Mouse (Mus musculus) embryonic facial prominence, embryonic 10.5 days (tissue): Measurements from ENCODE around the gene Kmt2a. TPM values are rescaled to one million over a fixed set of nuclear protein-coding genes. Genes with fewer than 3 reads are reported as not detected.
A peak's percentile ranks its signal among the peaks of the same experiment; 100 is the strongest.

ENCODE experiments used
- DNase-seq: peaks from one replicate; pipeline ENCODE4 v3.0.0-alpha.2; 2017; ENCODE audit warnings: low spot score
- H3K27ac ChIP-seq: fragments of 300-500 bp; sonication (generic); replicated peaks from 2 replicates; pipeline ENCODE4 v1.5.1; 2016; ENCODE audit warnings: mild to moderate bottlenecking
- H3K27me3 ChIP-seq: fragments of 300-500 bp; sonication (generic); replicated peaks from 2 replicates; pipeline ENCODE4 v1.6.1; 2016; ENCODE audit warnings: low read depth, mild to moderate bottlenecking; ENCODE audit not compliant: poor library complexity, severe bottlenecking
- H3K36me3 ChIP-seq: fragments of 300-500 bp; sonication (generic); replicated peaks from 2 replicates; pipeline ENCODE4 v1.6.1; 2016; ENCODE audit warnings: mild to moderate bottlenecking, moderate library complexity
- H3K4me1 ChIP-seq: fragments of 300-500 bp; sonication (generic); 2 replicates; pipeline ENCODE4 v1.6.1; 2016
- H3K4me3 ChIP-seq: fragments of 300-500 bp; sonication (generic); 2 replicates; pipeline ENCODE4 v1.5.1; 2016; ENCODE audit warnings: mild to moderate bottlenecking, moderate library complexity
- H3K9me3 ChIP-seq: fragments of 300-500 bp; sonication (generic); 2 replicates; pipeline ENCODE4 v1.6.1; 2016; ENCODE audit warnings: mild to moderate bottlenecking
- WGBS: fragments of 180-500 bp; shearing (Covaris S2); methylation state at CpG from one replicate; pipeline ENCODE4 v1.1.7; 2016; 5-methylcytosine and 5-hydroxymethylcytosine counted together
- polyA plus RNA-seq: library from polyadenylated mRNA; unstranded; fragments of >200 nt; fragmentation: Nextera tagmentation; extraction: Ambion mirVana; gene quantifications from 2 replicates; pipeline ENCODE4 v1.2.1, GENCODE M21; 2016

The Kmt2a gene
- 14.1 and 14.9 TPM in 2 replicates for polyA plus RNA-seq

- peaks cover 16% of the 10 kb centered on the region for H3K36me3 ChIP-seq
- H3K4me3 ChIP-seq, result peak within 1 kb of the TSS; percentile 82
- peak; percentile 98 for DNase-seq
- no peaks in the 10 kb centered on the region for H3K27me3 ChIP-seq
- H3K9me3 ChIP-seq, result no peaks in the 10 kb centered on the region
- peaks cover 47% of the 10 kb centered on the region for H3K4me1 ChIP-seq
- H3K27ac ChIP-seq, result peak within 1 kb of the TSS; percentile 97
- WGBS, result under 1% methylated on average over 70 of the region's 71 CpGs
These were observed at the start of gene Kmt2a for GRCm38 (mm10) chr9:44881221-44881871. Kmt2a (minus strand) TSS chr9:44881296.

- Histone ChIP-seq H3K27me3 (no peaks in the 10 kb centered on the region), H3K9me3 (no peaks in the 10 kb centered on the region), H3K4me1 (peaks cover 14% of the 10 kb centered on the region), H3K36me3 (no peaks in the 10 kb centered on the region; the same call in 1 of the 2 replicates), H3K4me3 (peak overlapping the region; percentile 84), H3K27ac (peak overlapping the region; percentile 93)
- WGBS, result 70% methylated on average over 2 of the region's 2 CpGs
- no peak for DNase-seq
These were observed 40.4 kb upstream of the Kmt2a start for GRCm38 (mm10) chr9:44921543-44921942.

GRCm38 (mm10) chr9:44921123-44921468 is 40.0 kb upstream of the Kmt2a start:
- Histone ChIP-seq H3K27ac (peak overlapping the region; percentile 93), H3K36me3 (no peaks in the 10 kb centered on the region), H3K4me1 (peaks cover 14% of the 10 kb centered on the region), H3K9me3 (no peaks in the 10 kb centered on the region), H3K27me3 (no peaks in the 10 kb centered on the region), H3K4me3 (peak overlapping the region; percentile 84)
- DNase-seq, result no peak
- whole genome bisulfite sequencing, result under 1% methylated on average over 8 of the region's 8 CpGs

- H3K4me1 ChIP-seq, result peaks cover 14% of the 10 kb centered on the region
- peak within 1 kb of the TSS; percentile 93 for H3K27ac ChIP-seq
- no peaks in the 10 kb centered on the region for H3K9me3 ChIP-seq
- peak; percentile 88 for DNase-seq
- H3K4me3 ChIP-seq, result peak within 1 kb of the TSS; percentile 84
- H3K36me3 ChIP-seq, result no peaks in the 10 kb centered on the region
- H3K27me3 ChIP-seq, result no peaks in the 10 kb centered on the region
- under 1% methylated on average over 48 of the region's 48 CpGs for WGBS
These were observed 39.5 kb upstream of the Kmt2a start, which contains the start of gene Atp5l for GRCm38 (mm10) chr9:44920374-44921122. Atp5l (minus strand) TSS chr9:44920742.

- H3K27me3 ChIP-seq, result no peaks in the 10 kb centered on the region
- peak overlapping the region; percentile 84 for H3K4me3 ChIP-seq
- H3K4me1 ChIP-seq, result peaks cover 14% of the 10 kb centered on the region
- H3K9me3 ChIP-seq, result no peaks in the 10 kb centered on the region
- no peak overlapping the region for H3K27ac ChIP-seq
- WGBS, result 41% methylated on average over 2 of the region's 2 CpGs
- no peaks in the 10 kb centered on the region for H3K36me3 ChIP-seq
- no peak for DNase-seq
These were observed 38.5 kb upstream of the Kmt2a start for GRCm38 (mm10) chr9:44919606-44920005.

GRCm38 (mm10) chr9:44916196-44916595 is 35.1 kb upstream of the Kmt2a start:
- Histone ChIP-seq H3K27ac (no peak overlapping the region), H3K4me1 (peaks cover 10% of the 10 kb centered on the region), H3K4me3 (no peak overlapping the region), H3K9me3 (no peaks in the 10 kb centered on the region), H3K36me3 (peaks cover 19% of the 10 kb centered on the region), H3K27me3 (no peaks in the 10 kb centered on the region)
- WGBS, result 68% methylated on average over 1 of the region's 1 CpGs
- peak; percentile 23 for DNase-seq

GRCm38 (mm10) chr9:44914706-44915105 is 33.6 kb upstream of the Kmt2a start:
- Histone ChIP-seq H3K27me3 (no peaks in the 10 kb centered on the region), H3K4me3 (no peak overlapping the region), H3K4me1 (peaks cover 10% of the 10 kb centered on the region), H3K27ac (no peak overlapping the region), H3K9me3 (no peaks in the 10 kb centered on the region), H3K36me3 (peaks cover 34% of the 10 kb centered on the region)
- WGBS, result 85% methylated on average over 4 of the region's 4 CpGs
- no peak for DNase-seq

GRCm38 (mm10) chr9:44911365-44911764 is 30.3 kb upstream of the Kmt2a start:
- Histone ChIP-seq H3K27ac (no peak overlapping the region), H3K4me3 (no peak overlapping the region), H3K4me1 (no peaks in the 10 kb centered on the region; the same call in 1 of the 2 replicates), H3K9me3 (no peaks in the 10 kb centered on the region), H3K36me3 (peaks cover 34% of the 10 kb centered on the region), H3K27me3 (no peaks in the 10 kb centered on the region)
- no peak for DNase-seq
- WGBS, result 95% methylated on average over 4 of the region's 4 CpGs

GRCm38 (mm10) chr9:44905620-44906019 is 24.5 kb upstream of the Kmt2a start:
- Histone ChIP-seq H3K4me3 (no peak overlapping the region), H3K4me1 (no peaks in the 10 kb centered on the region; the same call in 1 of the 2 replicates), H3K27me3 (no peaks in the 10 kb centered on the region), H3K9me3 (no peaks in the 10 kb centered on the region), H3K27ac (no peak overlapping the region), H3K36me3 (peaks cover 9% of the 10 kb centered on the region)
- WGBS, result 82% methylated on average over 4 of the region's 4 CpGs
- no peak for DNase-seq

- no peak for DNase-seq
- Histone ChIP-seq H3K9me3 (no peaks in the 10 kb centered on the region), H3K36me3 (peaks cover 3% of the 10 kb centered on the region; the same call in 1 of the 2 replicates), H3K4me3 (no peak overlapping the region), H3K27ac (no peak overlapping the region), H3K4me1 (no peaks in the 10 kb centered on the region; the same call in 1 of the 2 replicates), H3K27me3 (no peaks in the 10 kb centered on the region)
- 62% methylated on average over 5 of the region's 5 CpGs for WGBS
These were observed 23.9 kb upstream of the Kmt2a start for GRCm38 (mm10) chr9:44904964-44905363.

GRCm38 (mm10) chr9:44903856-44904255 is 22.8 kb upstream of the Kmt2a start:
- no peak overlapping the region for H3K27ac ChIP-seq
- no peaks in the 10 kb centered on the region for H3K27me3 ChIP-seq
- no peaks in the 10 kb centered on the region for H3K9me3 ChIP-seq
- WGBS, result 85% methylated on average over 4 of the region's 4 CpGs
- no peaks in the 10 kb centered on the region for H3K36me3 ChIP-seq
- H3K4me1 ChIP-seq, result no peaks in the 10 kb centered on the region; the same call in 1 of the 2 replicates
- H3K4me3 ChIP-seq, result no peak overlapping the region
- no peak for DNase-seq

- Histone ChIP-seq H3K4me3 (no peak overlapping the region), H3K27ac (no peak overlapping the region), H3K36me3 (no peaks in the 10 kb centered on the region), H3K27me3 (no peaks in the 10 kb centered on the region), H3K9me3 (no peaks in the 10 kb centered on the region), H3K4me1 (no peaks in the 10 kb centered on the region)
- no peak for DNase-seq
- 69% methylated on average over 4 of the region's 4 CpGs for WGBS
These were observed 19.3 kb upstream of the Kmt2a start for GRCm38 (mm10) chr9:44900402-44900801.

GRCm38 (mm10) chr9:44899716-44900115 is 18.6 kb upstream of the Kmt2a start:
- H3K27me3 ChIP-seq, result no peaks in the 10 kb centered on the region
- 75% methylated on average over 3 of the region's 3 CpGs for WGBS
- no peak overlapping the region for H3K27ac ChIP-seq
- no peak for DNase-seq
- H3K9me3 ChIP-seq, result no peaks in the 10 kb centered on the region
- no peaks in the 10 kb centered on the region for H3K4me1 ChIP-seq
- no peaks in the 10 kb centered on the region for H3K36me3 ChIP-seq
- no peak overlapping the region for H3K4me3 ChIP-seq
